Mouse (Mus musculus): ENCODE results near the gene Agtrap. TPM values are rescaled to one million over a fixed set of nuclear protein-coding genes. Genes with fewer than 3 reads are reported as not detected.
A peak's percentile ranks its signal among the peaks of the same experiment; 100 is the strongest.

Gene Agtrap
- polyA plus RNA-seq, 1 experiment from 2014 or later, result 7.3 TPM

- ATAC-seq (ENCODE audit: low read depth), result no peak
- H3K9me3 ChIP-seq, result no peaks in the 10 kb centered on the region
- H3K36me3 ChIP-seq, result peaks cover 18% of the 10 kb centered on the region
- H3K9ac ChIP-seq, result no peak overlapping the region
- 85% methylated on average over 3 of the region's 3 CpGs for WGBS
- H3K4me3 ChIP-seq, result no peak overlapping the region
- no peak overlapping the region for H3K4me2 ChIP-seq
- no peaks in the 10 kb centered on the region for H3K27me3 ChIP-seq
- H3K27ac ChIP-seq (replicated peaks), result no peak overlapping the region
- H3K4me1 ChIP-seq (replicated peaks), result peaks cover 22% of the 10 kb centered on the region; the same call in 1 of the 2 replicates
Observed at GRCm38 (mm10) chr4:148098666-148099065, 10.8 kb upstream of the Agtrap start.

- Histone ChIP-seq H3K36me3 (peaks cover 18% of the 10 kb centered on the region), H3K4me2 (no peak overlapping the region), H3K9ac (no peak overlapping the region), H3K27ac (replicated peaks) (peak overlapping the region; percentile 59), H3K9me3 (no peaks in the 10 kb centered on the region), H3K4me3 (no peak overlapping the region), H3K4me1 (replicated peaks) (peaks cover 22% of the 10 kb centered on the region; the same call in 1 of the 2 replicates), H3K27me3 (no peaks in the 10 kb centered on the region)
- WGBS, result 78% methylated on average over 2 of the region's 2 CpGs
- no peak; the same call in 1 of the 2 replicates for ATAC-seq (ENCODE audit: low read depth)
Observed at GRCm38 (mm10) chr4:148097936-148098335, 10.1 kb upstream of the Agtrap start.

GRCm38 (mm10) chr4:148095081-148095480 lies 7.2 kb upstream of the Agtrap start:
- Histone ChIP-seq H3K9ac (no peak overlapping the region), H3K27me3 (no peaks in the 10 kb centered on the region), H3K4me1 (replicated peaks) (peaks cover 12% of the 10 kb centered on the region; the same call in 1 of the 2 replicates), H3K4me3 (no peak overlapping the region), H3K9me3 (no peaks in the 10 kb centered on the region), H3K27ac (replicated peaks) (no peak overlapping the region), H3K36me3 (peaks cover 4% of the 10 kb centered on the region; the same call in 1 of the 2 replicates), H3K4me2 (no peak overlapping the region)
- WGBS, result 82% methylated on average over 4 of the region's 4 CpGs
- no peak for ATAC-seq (ENCODE audit: low read depth)

GRCm38 (mm10) chr4:148094161-148094560 lies 6.3 kb upstream of the Agtrap start:
- H3K36me3 ChIP-seq, result no peaks in the 10 kb centered on the region
- H3K27me3 ChIP-seq, result no peaks in the 10 kb centered on the region
- H3K27ac ChIP-seq (replicated peaks), result no peak overlapping the region
- no peak overlapping the region for H3K4me3 ChIP-seq
- no peak overlapping the region for H3K9ac ChIP-seq
- WGBS, result 80% methylated on average over 5 of the region's 5 CpGs
- no peaks in the 10 kb centered on the region for H3K9me3 ChIP-seq
- peaks cover 12% of the 10 kb centered on the region; the same call in 1 of the 2 replicates for H3K4me1 ChIP-seq (replicated peaks)
- no peak for ATAC-seq (ENCODE audit: low read depth)
- H3K4me2 ChIP-seq, result no peak overlapping the region

- Histone ChIP-seq H3K9ac (no peak overlapping the region), H3K27me3 (no peaks in the 10 kb centered on the region), H3K36me3 (no peaks in the 10 kb centered on the region), H3K27ac (replicated peaks) (no peak overlapping the region), H3K4me1 (replicated peaks) (peaks cover 13% of the 10 kb centered on the region), H3K4me3 (no peak overlapping the region), H3K9me3 (no peaks in the 10 kb centered on the region), H3K4me2 (no peak overlapping the region)
- ATAC-seq (ENCODE audit: low read depth), result no peak
- 90% methylated on average over 11 of the region's 11 CpGs for WGBS
Observed at GRCm38 (mm10) chr4:148092551-148093271, 4.9 kb upstream of the Agtrap start.

- H3K4me2 ChIP-seq, result no peak overlapping the region
- H3K9me3 ChIP-seq, result no peaks in the 10 kb centered on the region
- no peak overlapping the region for H3K9ac ChIP-seq
- no peak overlapping the region for H3K27ac ChIP-seq (replicated peaks)
- H3K4me3 ChIP-seq, result no peak overlapping the region
- 91% methylated on average over 1 of the region's 1 CpGs for WGBS
- no peaks in the 10 kb centered on the region for H3K27me3 ChIP-seq
- no peaks in the 10 kb centered on the region for H3K36me3 ChIP-seq
- no peak for ATAC-seq (ENCODE audit: low read depth)
- H3K4me1 ChIP-seq (replicated peaks), result peaks cover 25% of the 10 kb centered on the region
Observed at GRCm38 (mm10) chr4:148091181-148091580, 3.4 kb upstream of the Agtrap start.

GRCm38 (mm10) chr4:148089166-148089565 lies 1.3 kb upstream of the Agtrap start:
- Histone ChIP-seq H3K27ac (replicated peaks) (no peak overlapping the region; the same call in 1 of the 2 replicates), H3K4me3 (no peak overlapping the region), H3K9me3 (no peaks in the 10 kb centered on the region), H3K27me3 (no peaks in the 10 kb centered on the region), H3K36me3 (no peaks in the 10 kb centered on the region), H3K4me2 (no peak overlapping the region), H3K4me1 (replicated peaks) (peaks cover 36% of the 10 kb centered on the region), H3K9ac (0 out of 2 replicates have a peak overlapping the region, but pooled peaks have one; percentile 68)
- no peak for ATAC-seq (ENCODE audit: low read depth)
- WGBS, result 43% methylated on average over 4 of the region's 4 CpGs

GRCm38 (mm10) chr4:148087091-148087906 lies 532 bp downstream of the Agtrap start:
- peak overlapping the region; percentile 70 for H3K4me2 ChIP-seq
- H3K4me1 ChIP-seq (replicated peaks), result peaks cover 47% of the 10 kb centered on the region
- 2% methylated on average over 30 of the region's 30 CpGs for WGBS
- peak; percentile 57; the same call in 1 of the 2 replicates for ATAC-seq (ENCODE audit: low read depth)
- H3K9me3 ChIP-seq, result no peaks in the 10 kb centered on the region
- no peaks in the 10 kb centered on the region for H3K27me3 ChIP-seq
- peak overlapping the region; percentile 68 for H3K9ac ChIP-seq
- H3K27ac ChIP-seq (replicated peaks), result peak overlapping the region; percentile 30; the same call in 1 of the 2 replicates
- H3K4me3 ChIP-seq, result peak overlapping the region; percentile 52
- no peaks in the 10 kb centered on the region for H3K36me3 ChIP-seq

- 74% methylated on average over 3 of the region's 3 CpGs for WGBS
- ATAC-seq (ENCODE audit: low read depth), result no peak
- H3K27me3 ChIP-seq, result no peaks in the 10 kb centered on the region
- H3K4me1 ChIP-seq (replicated peaks), result peaks cover 47% of the 10 kb centered on the region
- no peaks in the 10 kb centered on the region for H3K9me3 ChIP-seq
- H3K4me2 ChIP-seq, result no peak overlapping the region
- no peak overlapping the region for H3K27ac ChIP-seq (replicated peaks)
- H3K4me3 ChIP-seq, result no peak overlapping the region
- no peak overlapping the region for H3K9ac ChIP-seq
- H3K36me3 ChIP-seq, result no peaks in the 10 kb centered on the region
Observed at GRCm38 (mm10) chr4:148085907-148086305, 1.9 kb downstream of the Agtrap start.

GRCm38 (mm10) chr4:148085131-148085906 lies 2.5 kb downstream of the Agtrap start:
- no peak overlapping the region for H3K27ac ChIP-seq (replicated peaks)
- H3K9ac ChIP-seq, result no peak overlapping the region
- H3K9me3 ChIP-seq, result no peaks in the 10 kb centered on the region
- H3K4me3 ChIP-seq, result no peak overlapping the region
- H3K27me3 ChIP-seq, result no peaks in the 10 kb centered on the region
- H3K4me1 ChIP-seq (replicated peaks), result peaks cover 47% of the 10 kb centered on the region
- WGBS, result 37% methylated on average over 10 of the region's 10 CpGs
- H3K4me2 ChIP-seq, result no peak overlapping the region
- ATAC-seq (ENCODE audit: low read depth), result no peak
- no peaks in the 10 kb centered on the region for H3K36me3 ChIP-seq

GRCm38 (mm10) chr4:148084261-148084714 lies 3.5 kb downstream of the Agtrap start:
- peaks cover 47% of the 10 kb centered on the region for H3K4me1 ChIP-seq (replicated peaks)
- ATAC-seq (ENCODE audit: low read depth), result no peak
- no peaks in the 10 kb centered on the region for H3K27me3 ChIP-seq
- no peak overlapping the region for H3K4me2 ChIP-seq
- no peaks in the 10 kb centered on the region for H3K9me3 ChIP-seq
- H3K4me3 ChIP-seq, result no peak overlapping the region
- H3K36me3 ChIP-seq, result no peaks in the 10 kb centered on the region
- no peak overlapping the region for H3K9ac ChIP-seq
- 9% methylated on average over 8 of the region's 8 CpGs for WGBS
- no peak overlapping the region for H3K27ac ChIP-seq (replicated peaks)
